Comparison of ENCODE assay signal across 11 mouse cellular contexts in the genomic region with DNA sequence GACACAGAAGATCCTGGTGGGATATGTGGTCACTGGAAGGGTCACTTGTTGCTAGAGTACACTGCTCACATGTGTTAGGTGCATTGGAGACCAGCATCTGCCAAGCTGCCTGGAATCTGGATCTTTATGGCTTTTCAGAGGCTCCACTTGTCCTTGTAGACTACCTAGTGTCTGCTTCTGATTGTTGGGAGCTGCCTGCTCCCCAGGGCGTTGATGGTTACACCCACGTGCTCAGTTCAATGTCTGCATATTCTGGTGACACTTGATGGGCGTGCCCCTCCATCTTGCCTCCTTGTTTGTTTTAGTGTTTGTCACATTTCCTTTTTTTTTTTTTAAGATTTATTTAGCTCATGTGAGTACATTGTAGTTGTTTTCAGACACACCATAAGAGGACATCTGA.
"Had no signal": no experiment of that assay in that cellular context is flagged by ENCODE, and none has a peak within 500 bp of the region (broad histone marks: within the 10 kb centered on the region; RNA-seq: fewer than 3 reads in every experiment).

No protein-coding gene starts in this region.

- DNase-seq: left cerebral cortex, postnatal 4 days; liver; liver, embryonic 13.5 days; liver, postnatal 0 days; lung, adult 18-20 months; lung, adult 2 months; lung, embryonic 14.5 days; lung, postnatal 14 days; lung, postnatal 36 days; lung, postnatal 4 days; midbrain, embryonic 14.5 days had no signal
